ENCODE assay signal across 25 mouse cellular contexts in genomic region chr15:100025076-100025834, GRCm38 (mm10). TPM values are rescaled to one million over a fixed set of nuclear protein-coding genes. Genes with fewer than 3 reads are reported as not detected.
DNase-seq lines count a peak whose midpoint lies in the region; TF ChIP-seq lines count a peak whose summit lies in the region.
"Had no signal": no experiment of that assay in that cellular context is flagged by ENCODE, and none has a peak within 500 bp of the region (broad histone marks: within the 10 kb centered on the region; RNA-seq: fewer than 3 reads in every experiment).

No protein-coding gene starts in this region.

- intact Hi-C loops in left cerebral cortex, adult 2 months (cut with DNase I), result loop anchor here (5.0 kb wide), 1 partner anchor 212 kb away; no protein-coding TSS in a partner anchor

- no peak overlapping the region for H3K4me3 ChIP-seq in left cerebral cortex, adult 2 months
- H3K4me3 ChIP-seq: forebrain, embryonic 10.5 days; heart, embryonic 12.5 days; layer of hippocampus, adult 2 months; limb, embryonic 15.5 days had no signal

- no peak for TF ChIP-seq CTCF in left cerebral cortex, adult 2 months (IDR thresholded peaks at IDR 0.05)

- 0 out of 2 replicates have a peak overlapping the region, but pooled peaks have one; percentile 28 for H3K27ac ChIP-seq in left cerebral cortex, adult 2 months
- H3K27ac ChIP-seq: forebrain, embryonic 10.5 days; layer of hippocampus, adult 2 months; limb, embryonic 15.5 days had no signal

- peak; percentile 58 for DNase-seq in adrenal gland, postnatal 10 days
- no peak for DNase-seq in adrenal gland, adult 8-10 months
- no peak for DNase-seq in left cerebral cortex, adult 2 months (ENCODE audit: extremely low spot score in 1 of 2, low spot score in 2 of 2)
- no peak for DNase-seq in left cerebral cortex, adult 11 months (ENCODE audit: low spot score)
- DNase-seq in right cerebral cortex, adult 18-20 months, result peak; percentile 21
- DNase-seq in right cerebral cortex, postnatal 14 days, result no peak
- DNase-seq in spleen, adult 12 weeks (ENCODE audit: low spot score), result no peak
- DNase-seq: adrenal gland, postnatal 25 days; cerebellum, adult 11-12 months; cerebellum, postnatal 10 days; gastrocnemius, postnatal 14 days; heart, adult 18-20 months; heart, postnatal 10 days; kidney, postnatal 25 days; left cerebral cortex, postnatal 4 days; lung, adult 2 months; lung, postnatal 14 days; midbrain, embryonic 14.5 days; thymus, adult 18-20 months; thymus, postnatal 36 days had no signal

RNA-seq across cellular contexts. Expression of gene Dip2b, which starts 13.2 kb away (rescaled TPM):
- total RNA-seq in adrenal gland, postnatal 10 days (2021), result 10 to 100 TPM; 19.0 to 24.5 TPM
- total RNA-seq in adrenal gland, adult 8-10 months (2022), result 10 to 100 TPM; 16.5 to 22.5 (median 20.2) TPM
- total RNA-seq in left cerebral cortex, adult 2 months (2021), result 10 to 100 TPM; 62.6 to 71.3 TPM

RNA-seq across cellular contexts. Expression of gene Larp4, which starts 55.4 kb away (rescaled TPM):
- total RNA-seq in adrenal gland, postnatal 10 days (2021), result 100 to 1,000 TPM; 101 to 103 TPM
- 10 to 100 TPM; 59.9 to 82.8 (median 69.9) TPM for total RNA-seq in adrenal gland, adult 8-10 months (2022)
- total RNA-seq in left cerebral cortex, adult 2 months (2021), result 10 to 100 TPM; 43.5 to 51.8 TPM

RNA-seq across cellular contexts. Expression of gene Fam186a, which starts 58.4 kb away (rescaled TPM):
- total RNA-seq in adrenal gland, postnatal 10 days (2021), result under 1 TPM; 0.06 to 0.09 TPM
- under 1 TPM; 0.08 to 0.31 (median 0.15) TPM for total RNA-seq in adrenal gland, adult 8-10 months (2022)
- total RNA-seq in left cerebral cortex, adult 2 months (2021), result under 1 TPM in 1 of 2 experiments, not detected in 1; 0.05 TPM
- total RNA-seq: heart, postnatal 10 days; megakaryocyte progenitor cell, adult 5-6 weeks had no signal

Comparison
In these comparisons a context has a peak if more than half of its experiments do, and no peak if none do; other contexts are left out.
1. DNase-seq: peak in adrenal gland, postnatal 10 days (single experiment) and right cerebral cortex, adult 18-20 months (single experiment); none in adrenal gland, adult 8-10 months (single experiment), left cerebral cortex, adult 2 months (0 of 2), left cerebral cortex, adult 11 months (single experiment), right cerebral cortex, postnatal 14 days (single experiment) and spleen, adult 12 weeks (single experiment).